Mouse (Mus musculus): ENCODE measurements around the gene Nptx1. TPM values are rescaled to one million over a fixed set of nuclear protein-coding genes. Genes with fewer than 3 reads are reported as not detected.

Nptx1 gene
- polyA plus RNA-seq, 1 experiment from 2014 or later, result 9.7 TPM

DNA sequence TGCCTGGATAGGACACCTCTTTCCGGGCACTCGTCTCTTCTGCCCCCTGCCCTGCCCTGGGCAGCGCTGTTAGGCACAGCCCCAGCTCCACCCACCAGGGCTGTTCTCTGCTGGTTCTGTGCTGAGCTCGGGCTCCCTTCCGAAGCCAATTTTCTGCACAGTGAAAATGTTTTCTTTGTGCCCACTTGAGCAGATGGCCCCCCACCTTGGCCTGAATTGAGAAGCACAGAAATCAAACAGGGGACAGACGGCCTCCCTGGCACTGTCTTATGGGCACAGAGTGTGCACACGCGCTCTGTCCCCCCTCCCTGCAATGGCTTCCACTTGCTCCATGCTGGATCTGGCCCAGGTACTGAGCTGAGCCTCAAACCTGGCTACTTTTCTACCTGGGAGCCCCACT is 15.1 kb downstream of the Nptx1 start:
- Histone ChIP-seq H3K4me1 (replicated peaks) (no peaks in the 10 kb centered on the region), H3K27me3 (ENCODE audit: insufficient read depth, poor library complexity, severe bottlenecking) (no peaks in the 10 kb centered on the region), H3K36me3 (no peaks in the 10 kb centered on the region), H3K27ac (no peak overlapping the region), H3K4me3 (no peak overlapping the region), H3K9me3 (no peaks in the 10 kb centered on the region)
- 78% methylated on average over 8 of the region's 8 CpGs for WGBS
- DNase-seq (ENCODE audit: low spot score), result no peak

GRCm38 (mm10) chr11:119528930-119529329 is 18.6 kb downstream of the Nptx1 start:
- Histone ChIP-seq H3K4me1 (replicated peaks) (peaks cover 4% of the 10 kb centered on the region), H3K36me3 (no peaks in the 10 kb centered on the region), H3K9me3 (no peaks in the 10 kb centered on the region), H3K27me3 (ENCODE audit: insufficient read depth, poor library complexity, severe bottlenecking) (no peaks in the 10 kb centered on the region), H3K27ac (no peak overlapping the region), H3K4me3 (no peak overlapping the region)
- DNase-seq (ENCODE audit: low spot score), result no peak
- 68% methylated on average over 11 of the region's 11 CpGs for WGBS

DNA sequence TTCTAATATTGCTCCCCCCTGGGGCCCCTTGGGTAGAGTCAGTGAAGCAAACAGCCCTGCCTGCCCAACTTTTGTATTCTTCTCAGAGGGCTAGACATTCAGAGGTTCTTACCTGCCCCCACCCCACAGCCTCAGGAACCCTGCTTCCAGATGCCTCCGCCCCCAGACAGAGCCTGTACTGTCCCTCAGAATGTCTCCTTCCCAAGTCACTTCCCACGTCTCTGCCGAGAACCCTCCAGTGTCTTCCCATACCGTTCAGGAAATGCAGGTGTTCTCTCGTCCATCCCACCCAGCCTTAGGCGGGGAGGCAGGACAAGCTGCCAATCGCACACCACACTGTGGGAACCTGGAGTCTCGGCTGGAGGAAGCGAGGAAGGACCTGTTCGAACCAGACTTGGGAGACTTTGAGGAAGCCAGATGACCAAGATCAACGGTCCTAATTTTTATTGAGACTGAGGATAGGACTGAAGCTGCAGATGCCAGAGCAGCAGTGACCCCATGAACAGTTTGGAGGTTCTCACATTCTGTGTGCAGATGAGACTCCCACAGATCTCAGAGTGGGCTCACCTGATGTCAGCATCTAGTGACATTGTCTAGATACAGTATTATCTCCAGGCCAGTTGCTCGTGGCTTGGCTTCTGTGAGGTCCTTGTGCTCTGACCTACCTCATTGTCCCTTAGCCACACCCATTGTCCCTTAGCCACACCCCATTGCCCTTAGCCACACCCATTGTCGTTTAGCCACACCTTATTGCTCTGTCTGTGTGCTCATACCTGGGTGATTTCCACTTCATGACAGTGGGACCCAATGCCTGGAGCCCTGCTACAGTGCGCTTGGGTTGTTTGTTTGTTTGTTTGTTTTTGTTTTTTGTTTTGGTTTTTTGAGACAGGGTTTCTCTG is 21.2 kb downstream of the Nptx1 start:
- peaks cover 13% of the 10 kb centered on the region for H3K4me1 ChIP-seq (replicated peaks)
- WGBS, result 82% methylated on average over 14 of the region's 14 CpGs
- H3K27ac ChIP-seq, result no peak overlapping the region
- H3K36me3 ChIP-seq, result no peaks in the 10 kb centered on the region
- no peaks in the 10 kb centered on the region for H3K27me3 ChIP-seq (ENCODE audit: insufficient read depth, poor library complexity, severe bottlenecking)
- DNase-seq (ENCODE audit: low spot score), result no peak
- no peak overlapping the region for H3K4me3 ChIP-seq
- no peaks in the 10 kb centered on the region for H3K9me3 ChIP-seq

DNA sequence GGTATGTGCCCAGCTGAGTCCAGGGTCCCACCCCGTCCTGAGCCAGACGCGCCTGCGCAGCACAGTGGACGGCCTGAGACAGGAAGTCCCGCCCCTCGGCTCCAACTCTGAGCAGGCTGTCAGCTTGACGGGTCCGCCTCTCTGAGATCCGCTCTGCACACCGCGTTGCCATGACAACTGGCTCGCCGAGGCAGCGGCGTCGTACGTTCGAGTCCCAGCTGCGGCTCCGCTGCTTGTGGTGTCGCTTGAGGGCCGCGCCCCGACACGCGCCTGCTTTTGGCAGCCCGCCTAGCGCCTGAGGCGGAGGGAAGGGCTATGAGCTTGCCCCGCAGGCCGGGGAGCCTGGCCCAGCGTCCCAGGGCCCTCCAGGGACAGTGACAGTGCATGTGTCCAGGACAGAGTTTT is 23.0 kb downstream of the Nptx1 start:
- no peaks in the 10 kb centered on the region for H3K9me3 ChIP-seq
- no peaks in the 10 kb centered on the region for H3K27me3 ChIP-seq (ENCODE audit: insufficient read depth, poor library complexity, severe bottlenecking)
- H3K4me3 ChIP-seq, result peak overlapping the region; percentile 53
- H3K36me3 ChIP-seq, result no peaks in the 10 kb centered on the region
- DNase-seq (ENCODE audit: low spot score), result peak; percentile 94
- peak overlapping the region; percentile 85 for H3K27ac ChIP-seq
- H3K4me1 ChIP-seq (replicated peaks), result peaks cover 13% of the 10 kb centered on the region
- WGBS, result 1% methylated on average over 33 of the region's 33 CpGs

DNA sequence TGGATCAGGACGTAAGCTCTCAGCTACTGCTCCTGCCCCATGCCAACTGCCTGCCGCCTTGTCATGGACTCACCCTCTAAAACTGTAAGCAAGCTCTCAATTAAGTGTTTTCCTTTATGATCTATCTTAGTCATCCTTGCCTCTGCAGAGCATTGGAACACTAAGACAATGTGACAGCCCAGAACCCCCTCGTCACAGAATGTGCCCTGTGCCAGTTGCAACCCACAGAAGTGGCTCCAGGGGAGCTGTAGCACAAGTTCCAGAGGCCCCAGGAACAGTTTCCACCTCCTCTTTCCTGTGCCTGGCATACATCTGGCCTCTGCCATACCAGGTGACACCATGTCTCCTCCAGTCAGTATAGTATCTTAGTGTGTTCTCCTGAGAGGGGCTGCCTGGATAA is 24.2 kb downstream of the Nptx1 start:
- 87% methylated on average over 3 of the region's 3 CpGs for WGBS
- Histone ChIP-seq H3K27ac (no peak overlapping the region), H3K9me3 (no peaks in the 10 kb centered on the region)

DNA sequence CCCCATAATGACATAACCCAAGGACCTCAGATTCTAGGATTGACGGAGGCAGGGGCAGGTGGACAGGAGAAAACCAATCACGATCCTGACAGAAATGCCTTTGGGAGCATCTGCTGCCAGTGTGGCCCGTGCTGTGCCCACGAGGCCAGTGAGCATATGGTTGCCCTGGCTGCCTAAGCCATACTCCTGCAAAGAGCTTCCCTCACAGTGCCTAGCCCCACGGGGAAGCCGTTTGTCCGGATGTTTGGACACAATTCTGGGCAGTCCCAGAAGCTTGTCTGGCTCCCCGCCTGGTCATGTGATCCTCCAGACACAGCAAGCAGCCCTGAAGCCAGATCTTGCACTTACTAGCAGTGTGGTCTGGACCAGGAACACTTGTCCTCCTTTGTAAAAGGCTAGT is 24.8 kb downstream of the Nptx1 start:
- no peak for DNase-seq (ENCODE audit: low spot score)
- Histone ChIP-seq H3K36me3 (no peaks in the 10 kb centered on the region), H3K4me1 (replicated peaks) (peaks cover 13% of the 10 kb centered on the region), H3K4me3 (no peak overlapping the region), H3K27ac (no peak overlapping the region), H3K27me3 (ENCODE audit: insufficient read depth, poor library complexity, severe bottlenecking) (no peaks in the 10 kb centered on the region), H3K9me3 (no peaks in the 10 kb centered on the region)
- WGBS, result 82% methylated on average over 8 of the region's 8 CpGs

More for the DNA sequence above, 24.2 kb downstream of the Nptx1 start:
- H3K4me1 ChIP-seq (replicated peaks), result peaks cover 13% of the 10 kb centered on the region
- no peaks in the 10 kb centered on the region for H3K36me3 ChIP-seq
- no peaks in the 10 kb centered on the region for H3K27me3 ChIP-seq (ENCODE audit: insufficient read depth, poor library complexity, severe bottlenecking)
- H3K4me3 ChIP-seq, result no peak overlapping the region
- DNase-seq (ENCODE audit: low spot score), result no peak

GRCm38 (mm10) chr11:119521920-119522710 is 25.4 kb downstream of the Nptx1 start:
- Histone ChIP-seq H3K9me3 (no peaks in the 10 kb centered on the region), H3K36me3 (no peaks in the 10 kb centered on the region), H3K27me3 (ENCODE audit: insufficient read depth, poor library complexity, severe bottlenecking) (0 out of 2 replicates have a peak, but pooled peaks cover 1% of the 10 kb centered on the region), H3K4me1 (replicated peaks) (peaks cover 14% of the 10 kb centered on the region), H3K4me3 (no peak overlapping the region), H3K27ac (no peak overlapping the region)
- 86% methylated on average over 6 of the region's 6 CpGs for WGBS
- no peak for DNase-seq (ENCODE audit: low spot score)

GRCm38 (mm10) chr11:119520713-119521063 is 26.9 kb downstream of the Nptx1 start:
- peaks cover 29% of the 10 kb centered on the region for H3K4me1 ChIP-seq (replicated peaks)
- no peaks in the 10 kb centered on the region for H3K9me3 ChIP-seq
- DNase-seq (ENCODE audit: low spot score), result no peak
- peaks cover 15% of the 10 kb centered on the region for H3K27me3 ChIP-seq (ENCODE audit: insufficient read depth, poor library complexity, severe bottlenecking)
- H3K36me3 ChIP-seq, result no peaks in the 10 kb centered on the region
- no peak overlapping the region for H3K27ac ChIP-seq
- no peak overlapping the region for H3K4me3 ChIP-seq

- H3K4me3 ChIP-seq, result no peak overlapping the region
- no peaks in the 10 kb centered on the region for H3K36me3 ChIP-seq
- peaks cover 34% of the 10 kb centered on the region for H3K4me1 ChIP-seq (replicated peaks)
- peaks cover 21% of the 10 kb centered on the region for H3K27me3 ChIP-seq (ENCODE audit: insufficient read depth, poor library complexity, severe bottlenecking)
- DNase-seq (ENCODE audit: low spot score), result no peak
- H3K9me3 ChIP-seq, result no peaks in the 10 kb centered on the region
- WGBS, result 71% methylated on average over 5 of the region's 5 CpGs
- no peak overlapping the region for H3K27ac ChIP-seq
Observed at GRCm38 (mm10) chr11:119520005-119520712, 27.4 kb downstream of the Nptx1 start.

- DNase-seq (ENCODE audit: low spot score), result no peak
- Histone ChIP-seq H3K27me3 (ENCODE audit: insufficient read depth, poor library complexity, severe bottlenecking) (peaks cover 28% of the 10 kb centered on the region), H3K36me3 (no peaks in the 10 kb centered on the region), H3K27ac (no peak overlapping the region), H3K4me1 (replicated peaks) (peaks cover 37% of the 10 kb centered on the region), H3K4me3 (no peak overlapping the region), H3K9me3 (no peaks in the 10 kb centered on the region)
- WGBS, result 91% methylated on average over 1 of the region's 1 CpGs
Observed at GRCm38 (mm10) chr11:119519387-119519786, 28.2 kb downstream of the Nptx1 start.

DNA sequence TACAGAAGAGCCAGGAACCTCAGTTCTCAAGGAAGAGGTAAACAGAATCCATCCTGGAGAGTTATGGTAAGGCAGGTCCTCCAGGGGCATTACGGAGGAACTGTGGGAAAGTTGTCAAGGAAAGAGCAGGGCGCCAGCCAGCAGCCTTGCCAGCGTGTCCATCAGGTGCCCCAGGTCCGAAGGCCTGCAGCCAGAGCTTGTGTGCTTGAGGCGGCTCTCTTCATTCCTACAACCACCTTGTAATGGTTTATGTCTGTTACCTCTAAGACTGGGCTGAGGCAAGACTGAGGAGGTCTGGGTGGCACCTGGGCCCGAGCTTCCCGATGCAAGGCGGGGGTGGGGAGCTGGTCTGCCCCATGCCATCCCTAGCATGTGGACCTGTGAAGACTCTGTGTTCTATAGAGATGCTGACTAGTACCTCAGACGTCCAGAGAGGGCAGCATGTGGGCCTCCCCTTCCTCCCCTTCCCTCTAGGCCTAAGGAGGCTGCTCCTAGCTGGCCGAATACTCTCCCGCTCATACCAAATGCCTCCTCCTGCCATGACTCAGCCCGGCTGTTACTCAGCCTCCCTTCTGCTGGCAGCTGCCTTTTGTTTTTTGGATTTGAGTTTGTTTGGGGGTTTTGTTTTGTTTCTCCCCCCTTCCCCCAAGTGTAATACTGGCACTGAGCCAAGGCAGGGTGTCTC is 30.7 kb downstream of the Nptx1 start:
- H3K4me1 ChIP-seq (replicated peaks), result peaks cover 51% of the 10 kb centered on the region
- no peak for DNase-seq (ENCODE audit: low spot score)
- H3K27me3 ChIP-seq (ENCODE audit: insufficient read depth, poor library complexity, severe bottlenecking), result peaks cover 48% of the 10 kb centered on the region
- peak overlapping the region; percentile 85 for H3K27ac ChIP-seq
- WGBS, result 66% methylated on average over 12 of the region's 12 CpGs
- H3K9me3 ChIP-seq, result no peaks in the 10 kb centered on the region
- no peak overlapping the region for H3K4me3 ChIP-seq
- H3K36me3 ChIP-seq, result no peaks in the 10 kb centered on the region

Data from hindbrain, embryonic 10.5 days (tissue).